Mouse (Mus musculus) heart, postnatal 0 days (tissue): ENCODE measurements around the gene Camta1.

Experiments
- CTCF ChIP-seq: IDR thresholded peaks from 2 replicates; pipeline ENCODE4 v1.5.1; 2016; ENCODE audit warnings: antibody characterized with exemption, control low read depth, low read depth
- EP300 ChIP-seq: IDR thresholded peaks from 2 replicates; pipeline ENCODE4 v1.6.1; 2016; ENCODE audit warnings: antibody characterized with exemption, low read depth

DNA sequence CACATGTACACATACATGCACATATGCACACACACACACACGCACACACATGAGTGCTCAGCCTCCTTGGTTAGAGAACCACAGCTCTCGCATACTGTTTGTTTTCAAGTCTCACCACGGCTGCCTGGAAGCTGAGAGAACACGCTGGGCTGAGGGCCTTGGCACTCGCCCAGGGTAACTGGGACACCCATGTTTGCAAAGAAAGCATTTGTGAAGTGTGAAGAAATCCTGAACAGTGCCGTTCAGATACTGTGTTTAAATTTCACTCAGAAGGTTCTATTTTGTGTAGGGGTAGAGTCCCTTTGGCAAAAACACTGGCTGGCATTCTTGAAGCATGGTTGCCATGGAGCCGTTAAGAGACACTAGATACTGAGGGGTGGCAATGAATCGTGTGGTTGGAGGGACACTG lies 682.7 kb downstream of the Camta1 start:
- no peak for TF ChIP-seq CTCF
- no peak for TF ChIP-seq EP300
